Mouse (Mus musculus) CH12.LX (cell line): Measurements from ENCODE around the gene Ice1. TPM values are rescaled to one million over a fixed set of nuclear protein-coding genes. Genes with fewer than 3 reads are reported as not detected.

Experiments
- DNase-seq: peaks from one replicate; pipeline ENCODE4 v3.0.0-alpha.2; 2013; ENCODE audit errors: extremely low read depth
- H3K27ac ChIP-seq: 2 replicates; pipeline ENCODE4 v1.5.1; 2012; ENCODE audit warnings: low read depth, mild to moderate bottlenecking, control low read depth, moderate library complexity; ENCODE audit not compliant: insufficient read depth
- H3K27me3 ChIP-seq: replicated peaks from 2 replicates; pipeline ENCODE3; 2012; ENCODE audit warnings: inconsistent platforms
- H3K36me3 ChIP-seq, 2 experiments: replicated peaks in 1 of 2; 2 replicates each; pipeline versions ENCODE3 to v1.6.1; 2012; ENCODE audit warnings: inconsistent platforms in 1 of 2, low read length in 1 of 2, mild to moderate bottlenecking in 1 of 2, mixed read lengths in 1 of 2, moderate library complexity in 1 of 2; ENCODE audit not compliant: control insufficient read depth in 1 of 2, insufficient read depth in 1 of 2
- H3K4me1 ChIP-seq, 2 experiments: 2 replicates each; pipeline ENCODE4 v1.6.1; 2012; ENCODE audit warnings: inconsistent platforms in 1 of 2, moderate library complexity in 1 of 2; ENCODE audit not compliant: insufficient read depth in 2 of 2, control insufficient read depth in 1 of 2
- H3K4me2 ChIP-seq: 2 replicates; pipeline ENCODE4 v1.6.1; 2012; ENCODE audit warnings: low read depth, mild to moderate bottlenecking, control low read depth; ENCODE audit not compliant: poor library complexity, insufficient read depth, severe bottlenecking
- H3K4me3 ChIP-seq, 3 experiments: fragments of 150-350 bp in 1 of 3; sonication (generic) in 1 of 3; replicated peaks in 1 of 3; 2 replicates each; pipeline versions ENCODE3 to v1.5.1; 2011 to 2012; ENCODE audit warnings: low read depth in 2 of 3, low read length in 2 of 3, mild to moderate bottlenecking in 2 of 3, moderate library complexity in 2 of 3, control low read depth in 1 of 3, improper control_type of control experiment in 1 of 3, inconsistent platforms in 1 of 3, mixed read lengths in 1 of 3; ENCODE audit not compliant: poor library complexity in 1 of 3
- H3K79me2 ChIP-seq: replicated peaks from 2 replicates; pipeline ENCODE4 v1.6.1; 2012; ENCODE audit warnings: mild to moderate bottlenecking, moderate library complexity; ENCODE audit not compliant: control insufficient read depth, poor library complexity, insufficient read depth, severe bottlenecking; ENCODE audit errors: extremely low read depth
- H3K9ac ChIP-seq: 2 replicates; pipeline ENCODE4 v1.6.1; 2012; ENCODE audit warnings: low read depth, mild to moderate bottlenecking, control low read depth, moderate library complexity; ENCODE audit not compliant: insufficient read depth
- H3K9me3 ChIP-seq: replicated peaks from 2 replicates; pipeline ENCODE3; 2012; ENCODE audit warnings: low read length, inconsistent platforms, mixed read lengths
- CHD1 ChIP-seq: IDR thresholded peaks from 2 replicates; pipeline ENCODE4 v1.6.1; 2012; ENCODE audit warnings: low read depth, low read length, improper control_type of control experiment, inconsistent platforms
- CHD2 ChIP-seq: IDR thresholded peaks from 2 replicates; pipeline ENCODE4 v1.6.1; 2011; ENCODE audit warnings: low read length, improper control_type of control experiment
- E2F4 ChIP-seq: IDR thresholded peaks from 2 replicates; pipeline ENCODE4 v1.6.1; 2011; ENCODE audit warnings: low read depth, low read length, improper control_type of control experiment; ENCODE audit not compliant: insufficient replicate concordance
- IRF4 ChIP-seq: IDR thresholded peaks from 2 replicates; pipeline ENCODE4 v1.6.1; 2014; ENCODE audit warnings: low read depth, mild to moderate bottlenecking, inconsistent platforms, low read length, improper control_type of control experiment
- JUND ChIP-seq: conservative IDR thresholded peaks from 2 replicates; pipeline ENCODE4 v1.6.1; 2011; ENCODE audit warnings: low read depth, low read length, improper control_type of control experiment
- MAFK ChIP-seq: IDR thresholded peaks from 2 replicates; pipeline ENCODE4 v1.6.1; 2011; ENCODE audit warnings: low read length, improper control_type of control experiment; ENCODE audit not compliant: insufficient replicate concordance
- MEF2A ChIP-seq: IDR thresholded peaks from 2 replicates; pipeline ENCODE4 v1.6.1; 2014; ENCODE audit warnings: low read depth, mild to moderate bottlenecking, inconsistent platforms, low read length, improper control_type of control experiment, borderline replicate concordance
- NELFE ChIP-seq: IDR thresholded peaks from 2 replicates; pipeline ENCODE4 v1.6.1; 2011; ENCODE audit warnings: low read depth, low read length, improper control_type of control experiment
- NRF1 ChIP-seq: IDR thresholded peaks from 2 replicates; pipeline ENCODE4 v1.6.1; 2014; ENCODE audit warnings: low read depth, mild to moderate bottlenecking, inconsistent platforms, low read length, improper control_type of control experiment, moderate library complexity
- PAX5 ChIP-seq: IDR thresholded peaks from 2 replicates; pipeline ENCODE4 v1.6.1; 2012; ENCODE audit warnings: low read length, inconsistent platforms, mixed read lengths
- RCOR1 ChIP-seq: conservative IDR thresholded peaks from 2 replicates; pipeline ENCODE4 v1.6.1; 2012; ENCODE audit warnings: low read depth, mild to moderate bottlenecking, inconsistent platforms, low read length, improper control_type of control experiment
- SMC3 ChIP-seq: IDR thresholded peaks from 2 replicates; pipeline ENCODE4 v1.6.1; 2011; ENCODE audit warnings: low read depth, low read length, improper control_type of control experiment
- TCF12 ChIP-seq: IDR thresholded peaks from 2 replicates; pipeline ENCODE4 v1.6.1; 2014; ENCODE audit warnings: low read depth, mild to moderate bottlenecking, inconsistent platforms, low read length, improper control_type of control experiment
- UBTF ChIP-seq: IDR thresholded peaks from 2 replicates; pipeline ENCODE4 v1.6.1; 2012; ENCODE audit warnings: low read depth, mild to moderate bottlenecking, inconsistent platforms, low read length, improper control_type of control experiment, moderate library complexity
- ZC3H11A ChIP-seq: IDR thresholded peaks from 2 replicates; pipeline ENCODE4 v1.6.1; 2012; ENCODE audit warnings: low read depth, mild to moderate bottlenecking, inconsistent platforms, low read length, improper control_type of control experiment
- ZMIZ1 ChIP-seq: IDR thresholded peaks from 2 replicates; pipeline ENCODE4 v1.6.1; 2012; ENCODE audit warnings: low read depth, mild to moderate bottlenecking, inconsistent platforms, low read length, improper control_type of control experiment
- ZNF384 ChIP-seq: IDR thresholded peaks from 2 replicates; pipeline ENCODE4 v1.6.1; 2012; ENCODE audit warnings: low read depth, low read length, improper control_type of control experiment, inconsistent platforms
- dilution Hi-C: fragments of 300-500 bp; cut with MboI; formaldehyde crosslinking; loops from 2 replicates; pipeline ENCODE4 v1.14.3; 2020; ENCODE audit warnings: low sequenced_read_pairs; ENCODE audit not compliant: extremely low pct_unique_long_range_greater_than_20kb, extremely low pct_ligation_motif_present
- in situ Hi-C: fragments of 300-500 bp; cut with MboI; formaldehyde crosslinking; loops from 3 replicates; pipeline ENCODE4 v1.14.3; 2019; ENCODE audit warnings: low sequenced_read_pairs, low pct_ligation_motif_present, low pct_unique_long_range_greater_than_20kb, mixed read lengths
- polyA plus RNA-seq: library from polyadenylated mRNA; unstranded; fragments of >175 nt; gene quantifications from 2 replicates; pipeline ENCODE4 v1.2.1, GENCODE M21; 2012; ENCODE audit warnings: low read depth; ENCODE audit not compliant: insufficient read length
- total RNA-seq, 2 experiments: library from RNA; depleted of rRNA; stranded (reverse); fragments of 300-350 nt in 1 of 2; fragments of >200 nt in 1 of 2; gene quantifications; 2 replicates each; pipeline ENCODE4 v1.2.3; 2012 to 2014

The Ice1 gene
- total and polyA plus RNA-seq, 3 experiments, result 25.5 to 29.5 (median 25.8) TPM

DNA sequence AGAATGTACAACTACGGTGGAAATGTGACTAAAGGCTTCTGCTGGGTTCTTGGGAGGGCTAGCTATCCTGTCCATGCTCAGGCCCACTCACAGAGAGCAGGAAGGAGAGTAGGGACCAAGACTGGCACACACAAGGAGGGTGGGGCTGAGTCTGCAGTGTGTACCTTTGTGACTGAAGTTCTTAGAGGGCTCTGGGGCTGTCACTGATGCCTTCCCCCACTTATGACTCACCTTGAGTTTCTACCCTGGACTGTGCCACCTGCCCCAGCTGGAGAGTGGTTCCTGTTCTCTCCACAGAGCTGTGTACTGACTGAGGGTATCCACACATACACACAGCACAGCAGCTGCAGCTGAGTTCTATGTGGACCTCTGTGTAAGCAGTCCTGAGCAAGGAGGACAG is 63.2 kb downstream of the Ice1 start:
- TF ChIP-seq ZMIZ1 (no peak), ZNF384 (no peak), CHD1 (no peak), E2F4 (no peak), MEF2A (no peak), NRF1 (no peak), SMC3 (no peak), NELFE (no peak)
- TF ChIP-seq, all 38 proteins: peak for 0
- no peak overlapping the region for H3K9ac ChIP-seq
- no peaks in the 10 kb centered on the region for H3K79me2 ChIP-seq
- H3K36me3 ChIP-seq, result no peaks in the 10 kb centered on the region
- H3K9me3 ChIP-seq, result no peaks in the 10 kb centered on the region
- dilution Hi-C loops (no loop called here), in situ Hi-C loops (loop anchor here (25.0 kb wide), 1 partner anchor 887 kb away; no protein-coding TSS in a partner anchor)
- no peak overlapping the region for H3K27ac ChIP-seq
- no peaks in the 10 kb centered on the region for H3K27me3 ChIP-seq
- no peak overlapping the region for H3K4me3 ChIP-seq
- DNase-seq, result no peak
- H3K4me2 ChIP-seq, result no peak overlapping the region
- no peaks in the 10 kb centered on the region for H3K4me1 ChIP-seq

DNA sequence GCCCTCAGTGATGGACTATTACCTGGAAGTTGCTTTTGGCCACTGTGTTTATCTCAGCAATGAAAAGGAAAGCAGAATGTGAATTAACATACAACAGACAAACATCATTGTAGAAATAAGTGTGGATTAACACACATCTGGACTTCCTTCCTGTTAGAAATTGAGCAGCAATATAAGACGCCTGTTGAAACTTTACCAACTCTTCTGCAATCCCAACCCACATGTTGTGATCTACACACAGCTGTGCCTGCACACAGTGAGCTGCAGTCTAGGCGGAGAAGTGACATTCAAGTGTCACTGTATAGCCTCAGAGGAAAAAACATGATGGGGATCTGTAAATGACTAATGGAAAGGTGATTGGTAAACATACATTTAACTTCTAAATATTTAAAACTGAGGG is 69.5 kb downstream of the Ice1 start:
- in situ Hi-C loops (loop anchor here (25.0 kb wide), 1 partner anchor 881 kb away; no protein-coding TSS in a partner anchor), dilution Hi-C loops (no loop called here)
- Histone ChIP-seq H3K9ac (no peak overlapping the region), H3K36me3 (no peaks in the 10 kb centered on the region), H3K4me3 (no peak overlapping the region), H3K27me3 (no peaks in the 10 kb centered on the region), H3K27ac (no peak overlapping the region), H3K79me2 (no peaks in the 10 kb centered on the region), H3K4me1 (no peaks in the 10 kb centered on the region), H3K9me3 (no peaks in the 10 kb centered on the region), H3K4me2 (no peak overlapping the region)
- no peak for TF ChIP-seq ZC3H11A
- TF ChIP-seq CHD2, result no peak
- no peak for TF ChIP-seq ZMIZ1
- TF ChIP-seq UBTF, result no peak
- TF ChIP-seq MAFK, result no peak
- no peak for TF ChIP-seq IRF4
- no peak for TF ChIP-seq CHD1
- TF ChIP-seq JUND, result no peak
- no peak for TF ChIP-seq TCF12
- no peak for TF ChIP-seq NELFE
- no peak for TF ChIP-seq RCOR1
- no peak for TF ChIP-seq PAX5
- no peak for DNase-seq
